Mouse (Mus musculus) cerebellum, adult 2 months (tissue): ENCODE measurements around the gene Azin2.

ENCODE experiments used
- CTCF ChIP-seq: fragments of 200-500 bp; IDR thresholded peaks from 2 replicates; pipeline ENCODE4 v1.5.1; 2011; ENCODE audit warnings: low read depth, mild to moderate bottlenecking, control low read depth, low read length, moderate library complexity, borderline replicate concordance; ENCODE audit not compliant: insufficient read depth
- POLR2A ChIP-seq: fragments of 200-500 bp; IDR thresholded peaks from 2 replicates; pipeline ENCODE4 v1.6.1; 2011; ENCODE audit warnings: low read length, control low read depth, borderline replicate concordance; ENCODE audit not compliant: insufficient read depth

DNA sequence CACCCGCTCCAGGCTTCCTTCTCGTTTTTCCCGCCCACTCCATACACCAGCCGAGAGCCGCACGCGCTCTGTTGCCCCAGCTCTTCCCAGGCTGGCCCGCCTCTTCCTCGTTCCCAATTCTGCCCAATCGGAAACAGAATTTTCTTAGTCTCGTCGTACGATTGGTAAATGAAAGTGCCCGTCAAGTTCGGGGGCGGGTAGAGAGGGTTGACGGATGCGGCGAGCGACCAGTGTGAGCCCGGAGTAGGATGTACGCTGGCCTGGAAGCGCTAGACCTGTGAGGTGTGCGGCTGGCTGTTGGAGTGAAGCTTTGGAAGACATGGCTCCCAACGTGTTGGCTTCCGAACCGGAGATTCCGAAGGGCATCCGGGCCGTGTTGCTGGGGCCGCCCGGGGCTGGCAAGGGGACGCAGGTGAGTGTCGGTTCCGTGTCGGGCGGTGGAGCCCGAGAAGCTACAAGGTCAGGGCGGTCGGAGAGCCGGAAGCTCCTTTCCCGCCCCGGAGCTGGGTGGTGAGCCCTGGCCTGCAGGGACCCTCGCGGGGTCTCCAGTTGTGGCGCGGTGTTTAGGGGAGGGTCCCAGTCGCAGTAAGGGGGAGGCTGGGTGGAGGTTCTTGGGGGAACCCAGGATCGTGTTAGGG, 30.9 kb upstream of the Azin2 start:
- TF ChIP-seq CTCF (no peak), POLR2A (peak; percentile 82)
